Mouse (Mus musculus) heart, adult 10 weeks (tissue): Measurements from ENCODE around the gene Hmcn1. TPM values are rescaled to one million over a fixed set of nuclear protein-coding genes. Genes with fewer than 3 reads are reported as not detected.

Source experiments
- polyA plus RNA-seq: library from polyadenylated mRNA; stranded (reverse); fragments of 350-450 nt; fragmentation: Illumina TruSeq; extraction: RNeasy Lipid Tissue Mini Kit (QIAGEN cat#74804); gene quantifications from one replicate; pipeline ENCODE4 v1.2.3, GENCODE M21; 2014; ENCODE audit warnings: low read depth, low replicate concordance

Hmcn1 gene
- 17.2 TPM for polyA plus RNA-seq

DNA sequence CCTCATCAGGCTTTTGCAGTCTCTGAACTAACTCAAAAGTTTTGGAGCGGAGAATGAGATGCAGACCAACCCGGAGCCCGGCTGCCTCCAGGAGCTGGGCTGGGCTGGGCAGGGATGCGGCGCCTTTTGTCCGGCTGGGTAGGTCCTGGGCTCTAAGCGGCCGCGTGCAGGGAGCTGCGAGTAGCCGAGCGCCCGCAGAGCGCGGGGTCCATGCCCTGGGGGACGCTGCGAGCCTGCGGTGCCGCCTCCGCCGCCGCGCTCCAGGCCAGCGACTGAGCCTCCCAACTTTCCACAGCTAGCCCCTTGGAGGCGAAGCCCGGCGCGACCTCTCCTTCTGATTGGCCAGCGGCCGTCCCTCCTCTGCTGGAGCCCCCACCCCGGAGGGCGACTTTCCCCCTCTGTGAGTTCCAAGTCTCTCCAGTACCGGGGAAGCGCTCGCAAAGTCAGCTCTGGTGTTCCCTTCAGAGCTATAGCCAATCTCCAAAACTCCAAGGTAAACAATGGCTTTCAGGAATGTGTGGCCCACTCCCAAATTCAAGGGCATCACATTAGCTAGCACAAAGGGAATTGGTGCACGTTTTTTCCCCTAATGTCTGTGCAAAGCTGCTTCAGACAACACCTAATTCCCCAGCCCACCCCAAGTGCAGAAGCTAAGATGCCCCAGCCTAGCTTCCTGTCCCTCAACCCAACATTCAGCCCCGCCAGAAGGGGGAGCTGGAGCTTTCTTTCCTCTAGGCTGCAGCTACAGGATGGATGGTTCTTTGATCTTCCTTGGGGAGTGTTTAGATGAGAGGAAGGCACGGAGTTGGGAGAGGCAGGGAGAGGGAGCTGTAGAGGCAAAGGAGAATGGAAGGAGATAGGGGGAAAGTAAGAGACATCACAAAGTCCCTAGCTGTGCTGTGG is at the start of gene Hmcn1:
TSS of gene Hmcn1 (minus strand) at position 274 of the 903 bp plus-strand sequence.

Other genes with a start within 250 kb of the Hmcn1 start
- gene Gm47985, start 189.1 kb upstream of the Hmcn1 start, polyA plus RNA-seq = 2.0 TPM
- gene Gm8947, start 198.9 kb upstream of the Hmcn1 start, polyA plus RNA-seq = not detected
- not detected for gene Gm47995, start 205.0 kb upstream of the Hmcn1 start, polyA plus RNA-seq
- not detected for gene 3110040M04Rik, start 210.7 kb upstream of the Hmcn1 start, polyA plus RNA-seq
- gene Gm47996, start 216.7 kb upstream of the Hmcn1 start, polyA plus RNA-seq = not detected